In genomic region chr1:56700451-56700850, GRCm38 (mm10) we compare ENCODE assay signal across 18 mouse cellular contexts.
"Had no signal": no experiment of that assay in that cellular context is flagged by ENCODE, and none has a peak within 500 bp of the region (broad histone marks: within the 10 kb centered on the region; RNA-seq: fewer than 3 reads in every experiment).

No protein-coding gene starts in this region.

- ATAC-seq: lung, postnatal 0 days; midbrain, embryonic 16.5 days had no signal

- H3K9ac ChIP-seq: liver, embryonic 14.5 days; lung, embryonic 15.5 days; midbrain, embryonic 12.5 days; neural tube, embryonic 13.5 days; neural tube, embryonic 15.5 days had no signal

- H3K4me2 ChIP-seq: lung, embryonic 15.5 days; midbrain, embryonic 12.5 days; neural tube, embryonic 13.5 days; neural tube, embryonic 15.5 days had no signal

- H3K27ac ChIP-seq: liver, embryonic 14.5 days; lung, embryonic 15.5 days; midbrain, embryonic 10.5 days; midbrain, embryonic 12.5 days; neural tube, embryonic 13.5 days; neural tube, embryonic 15.5 days had no signal

- H3K27me3 ChIP-seq: lung, embryonic 15.5 days; midbrain, embryonic 12.5 days; neural tube, embryonic 13.5 days; neural tube, embryonic 15.5 days had no signal

- H3K9me3 ChIP-seq: lung, embryonic 15.5 days; midbrain, embryonic 10.5 days; midbrain, embryonic 12.5 days; neural tube, embryonic 13.5 days; neural tube, embryonic 15.5 days had no signal

- H3K36me3 ChIP-seq: lung, embryonic 15.5 days; midbrain, embryonic 10.5 days; midbrain, embryonic 12.5 days; neural tube, embryonic 13.5 days; neural tube, embryonic 15.5 days had no signal

- DNase-seq: lung, adult 18-20 months; lung, postnatal 4 days; midbrain, embryonic 14.5 days; retina, postnatal 1 day; right cerebral cortex, adult 18-20 months; right cerebral cortex, postnatal 25 days; thymus, adult 18-20 months; thymus, postnatal 25 days; thymus, postnatal 4 days had no signal

- H3K4me1 ChIP-seq: lung, embryonic 15.5 days; midbrain, embryonic 12.5 days; neural tube, embryonic 13.5 days; neural tube, embryonic 15.5 days had no signal

- H3K4me3 ChIP-seq: lung, embryonic 15.5 days; midbrain, embryonic 10.5 days; midbrain, embryonic 12.5 days; myocyte; neural tube, embryonic 13.5 days; neural tube, embryonic 15.5 days had no signal
